Mouse (Mus musculus) NIH3T3 (cell line): ENCODE measurements around the gene Rad9b.
"Not testable (repeated sequence)": the region's sequence is repeated elsewhere in the genome, so short reads cannot be mapped to it uniquely, and the experiment has no call there.

Experiments used
- DNase-seq: peaks from one replicate; pipeline ENCODE4 v3.0.0-alpha.2; 2012; ENCODE audit warnings: low read depth

Gene Rad9b

DNA sequence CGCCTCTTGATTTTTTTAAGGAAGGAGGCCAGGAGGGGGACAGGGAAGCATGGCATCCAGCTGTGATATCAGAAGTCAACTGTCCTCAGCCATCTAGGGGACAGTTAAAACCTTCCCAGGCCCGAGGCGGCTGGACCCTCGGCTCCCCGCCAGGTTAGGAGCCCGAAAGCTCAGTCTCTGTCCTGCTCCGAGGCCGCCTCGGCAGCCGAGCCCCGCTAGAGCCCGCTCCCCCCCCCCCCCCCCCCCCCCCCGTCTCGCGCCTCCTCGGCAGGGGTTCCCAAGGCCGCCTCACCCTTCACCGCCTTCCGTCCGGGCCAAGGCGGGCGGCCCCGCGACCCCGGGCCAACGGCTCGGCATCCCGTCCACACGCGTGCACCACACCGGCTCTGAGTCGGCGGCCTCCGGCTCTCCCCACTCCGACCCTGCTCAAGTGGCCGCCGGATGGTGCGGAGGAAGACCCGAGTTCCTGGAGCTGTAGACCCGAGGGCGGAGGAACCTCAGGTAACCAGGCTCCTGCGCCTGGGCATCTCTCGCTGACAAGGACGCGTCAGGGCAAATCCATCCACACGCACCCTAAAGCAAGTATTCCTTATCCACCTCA is 17.7 kb upstream of the Rad9b start, which contains the start of gene Gpn3:
TSS of gene Gpn3 (plus strand) at position 286 of the 601 bp plus-strand sequence.
- no peak for DNase-seq

DNA sequence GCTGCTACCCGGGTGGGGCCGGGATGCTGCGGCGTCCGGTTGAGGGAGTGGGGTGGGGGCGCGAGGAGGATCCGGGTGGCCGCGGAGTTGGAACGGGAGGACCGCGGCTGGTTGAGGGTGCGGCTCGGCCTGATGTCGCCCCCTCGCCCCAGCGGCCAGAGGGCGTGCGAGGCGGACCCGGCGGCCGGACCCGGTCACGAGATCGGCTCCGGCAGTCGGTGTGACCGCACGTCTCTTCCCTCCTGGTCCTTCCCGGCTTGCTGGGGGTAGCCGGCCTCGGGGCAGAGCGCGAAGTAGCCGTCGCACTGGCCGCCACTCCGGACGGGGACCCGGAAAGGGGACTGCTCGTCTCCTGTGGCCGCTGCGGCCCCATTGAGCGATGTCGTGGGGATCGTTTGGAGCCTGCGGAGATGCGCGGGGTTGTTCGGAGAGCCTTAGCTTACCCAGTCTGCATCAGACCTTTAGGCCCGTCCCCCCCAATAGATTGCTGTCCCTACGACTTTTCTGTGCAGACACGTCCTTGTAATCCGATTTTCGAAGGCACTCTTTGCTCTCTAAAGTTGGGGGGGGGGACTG is 547 bp upstream of the Rad9b start:
- no peak for DNase-seq

DNA sequence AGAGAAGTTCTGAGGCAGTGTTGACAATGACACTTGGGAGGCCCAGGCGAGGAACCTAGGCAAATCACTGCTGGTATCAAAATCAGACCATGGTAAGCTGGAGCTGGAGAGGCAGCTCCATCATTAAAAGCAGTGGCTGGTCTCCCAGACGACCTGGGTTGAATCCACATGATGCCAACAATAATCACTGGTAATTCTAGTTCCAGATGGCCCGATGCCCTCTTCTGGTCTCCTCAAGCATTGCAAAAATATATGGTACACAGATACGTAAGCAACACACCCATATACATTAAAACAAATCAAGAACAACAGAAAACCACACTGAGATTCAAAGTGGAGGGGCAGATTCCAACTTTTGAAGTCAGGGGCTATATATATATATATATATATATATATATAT is 8.3 kb downstream of the Rad9b start:
- peak; percentile 40 for DNase-seq

DNA sequence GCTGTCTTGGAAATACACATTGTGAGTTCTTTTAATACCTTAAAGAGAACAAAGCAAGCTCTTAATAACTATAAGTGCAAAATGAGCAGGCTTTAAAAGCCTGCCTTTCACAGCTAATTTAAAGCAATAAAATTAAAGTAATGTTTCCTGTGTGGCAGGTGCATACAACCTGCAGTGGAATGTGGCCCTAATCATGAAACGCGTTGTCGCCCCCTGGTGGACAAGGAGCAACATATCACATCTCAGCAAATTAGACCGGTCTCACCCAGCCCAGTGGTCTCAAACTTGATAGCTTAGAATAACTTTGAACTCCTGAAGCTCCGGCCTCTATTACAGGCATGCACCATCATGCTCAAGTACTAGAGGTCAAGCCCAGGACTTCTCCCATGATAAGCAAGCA is 9.8 kb downstream of the Rad9b start:
- peak; percentile 86 for DNase-seq

DNA sequence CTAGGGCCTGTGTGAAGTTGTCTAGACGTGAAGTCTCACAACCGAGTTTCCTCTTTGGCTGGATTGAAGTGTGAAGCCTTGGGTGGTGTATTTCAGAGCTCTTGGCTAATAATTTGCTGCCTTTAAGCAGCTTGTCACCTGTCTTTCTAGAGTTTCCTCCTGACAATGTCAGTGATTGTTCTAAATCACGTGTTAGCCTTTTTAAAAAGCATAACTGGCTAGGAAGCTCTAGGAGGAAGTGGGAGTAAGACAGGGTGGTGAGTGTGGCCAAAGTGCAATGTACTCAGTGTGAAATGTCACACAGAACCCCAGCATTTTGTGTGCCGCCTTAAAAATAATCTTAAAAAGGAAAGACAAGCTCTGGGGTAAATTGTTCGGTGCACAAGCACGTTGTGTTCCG is 10.3 kb downstream of the Rad9b start:
- no peak for DNase-seq

DNA sequence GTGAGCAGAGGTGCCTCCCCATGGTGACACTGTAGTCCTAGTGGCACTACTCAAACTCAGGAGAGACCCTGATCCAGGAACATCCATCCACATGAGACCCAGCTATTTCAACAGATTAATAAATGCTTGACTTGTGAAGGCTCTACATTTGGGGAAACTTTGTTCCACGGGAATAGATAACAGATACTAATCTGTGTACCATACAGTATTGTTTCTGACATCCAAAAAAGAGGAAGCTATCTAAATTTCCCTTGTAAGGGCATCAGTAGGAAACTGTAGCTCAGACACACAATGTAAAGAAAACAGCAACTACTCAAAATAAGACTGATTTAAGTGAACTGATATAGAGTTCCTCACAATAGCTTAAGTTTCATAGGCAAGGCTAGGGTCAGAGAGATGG is 11.2 kb downstream of the Rad9b start:
- DNase-seq: no peak

DNA sequence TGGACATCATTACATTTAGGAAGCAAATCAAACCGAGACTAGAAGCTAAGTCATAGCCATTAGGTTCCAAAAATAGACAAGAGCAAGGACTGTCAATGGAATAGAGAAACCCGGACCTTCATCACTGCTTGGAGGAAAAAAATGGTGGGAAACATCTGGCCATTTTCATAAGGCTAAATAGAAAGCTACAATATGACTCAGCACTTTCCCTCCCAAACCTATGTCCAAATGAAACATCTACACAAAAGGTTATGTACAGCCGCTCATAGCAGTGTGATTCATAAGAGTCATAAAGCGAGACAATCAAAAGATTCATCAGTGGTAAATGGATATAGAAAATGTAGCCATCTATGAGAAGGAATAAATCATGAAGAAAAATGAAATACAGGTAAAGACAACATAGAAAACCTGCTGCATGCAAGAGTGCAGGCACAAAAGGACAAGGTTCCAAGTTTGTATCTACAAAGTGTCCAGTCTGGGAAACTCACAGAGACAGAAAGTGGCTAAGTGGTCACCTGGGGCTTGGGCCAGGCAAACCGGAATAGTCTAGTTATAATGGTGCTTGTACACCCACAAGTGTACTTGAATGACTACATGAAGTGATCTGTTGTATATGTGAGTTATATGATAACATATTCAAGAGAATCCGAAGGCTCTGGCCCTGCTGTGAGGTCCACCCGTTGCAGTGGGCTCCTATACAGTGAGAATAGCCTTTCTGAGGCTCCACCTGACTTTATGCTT is 17.3 kb downstream of the Rad9b start:
- DNase-seq: peak; percentile 56

DNA sequence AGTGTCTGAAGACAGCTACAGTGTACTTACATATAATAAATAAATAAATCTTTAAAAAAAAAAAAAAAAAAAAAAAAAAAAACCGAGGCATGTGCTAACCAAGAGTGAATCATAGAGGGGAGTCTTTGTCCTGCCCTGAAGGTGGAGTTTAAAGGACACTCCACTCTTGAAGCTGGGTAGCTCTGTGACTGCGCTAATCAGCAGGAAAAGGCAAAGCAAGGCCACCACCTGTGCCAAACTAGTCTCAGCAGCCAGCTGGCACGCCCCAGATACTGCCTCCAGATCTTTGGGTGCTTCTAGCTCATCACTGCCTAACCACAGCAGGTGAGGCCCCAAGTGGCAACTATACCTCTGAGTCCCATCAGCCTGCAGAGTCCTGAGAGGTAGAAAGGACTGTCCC is 19.4 kb downstream of the Rad9b start:
- no peak for DNase-seq

DNA sequence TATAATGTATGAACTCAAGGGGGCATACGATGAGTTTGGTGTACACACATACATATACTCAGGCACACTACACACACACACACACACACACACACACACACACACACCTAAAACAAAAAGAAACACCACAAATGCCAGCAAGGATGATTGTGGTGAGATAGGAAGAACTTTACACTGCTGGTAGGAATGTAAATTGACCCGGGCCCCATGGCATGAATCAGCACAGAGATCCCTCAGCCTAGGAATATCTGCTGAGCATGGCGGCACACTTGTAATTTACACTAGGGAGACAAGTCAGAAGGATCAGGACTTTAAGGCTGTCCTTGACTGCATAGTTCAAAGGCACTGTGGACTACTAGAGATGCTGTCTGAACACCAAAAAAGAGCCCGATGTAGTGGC is 23.8 kb downstream of the Rad9b start:
- DNase-seq: peak; percentile 45

DNA sequence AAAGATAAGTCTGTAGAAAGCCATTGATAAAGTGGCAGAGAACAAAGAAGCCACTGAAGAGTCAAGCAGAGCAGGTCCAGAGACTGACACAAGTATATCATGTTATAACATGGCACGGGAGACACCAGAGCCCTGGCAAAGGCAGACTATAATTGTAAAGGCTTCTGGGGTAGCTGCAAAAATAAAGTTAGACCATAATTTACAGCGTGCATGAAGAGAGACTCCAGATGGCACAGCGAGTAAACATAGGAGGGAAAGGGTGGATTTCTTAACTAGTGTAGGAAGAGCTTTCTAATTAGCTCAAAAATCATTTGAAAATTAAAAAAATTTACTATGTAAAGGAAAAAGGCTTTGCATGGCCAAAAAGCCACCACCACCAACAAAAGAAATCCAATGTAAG is 26.8 kb downstream of the Rad9b start:
- DNase-seq: no peak

DNA sequence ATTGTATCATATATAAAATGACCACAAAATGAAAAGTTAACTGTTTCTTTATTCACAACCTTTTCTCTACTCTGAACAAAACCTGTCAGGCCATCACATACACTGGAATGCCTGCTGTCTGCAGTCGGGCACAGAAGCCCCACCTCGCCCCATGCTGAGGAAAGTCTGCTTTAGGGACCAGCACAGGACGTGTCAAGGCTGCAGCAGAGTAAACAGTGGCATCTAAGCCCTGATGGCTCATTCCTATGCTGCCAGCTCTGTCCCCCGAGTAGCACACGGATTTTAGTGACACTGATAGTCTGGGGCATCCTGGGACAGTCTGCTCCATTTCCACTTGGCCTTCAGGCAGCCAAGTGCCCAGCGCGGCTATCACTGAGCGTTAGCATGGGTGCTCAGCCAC is 28.6 kb downstream of the Rad9b start:
- no peak for DNase-seq

DNA sequence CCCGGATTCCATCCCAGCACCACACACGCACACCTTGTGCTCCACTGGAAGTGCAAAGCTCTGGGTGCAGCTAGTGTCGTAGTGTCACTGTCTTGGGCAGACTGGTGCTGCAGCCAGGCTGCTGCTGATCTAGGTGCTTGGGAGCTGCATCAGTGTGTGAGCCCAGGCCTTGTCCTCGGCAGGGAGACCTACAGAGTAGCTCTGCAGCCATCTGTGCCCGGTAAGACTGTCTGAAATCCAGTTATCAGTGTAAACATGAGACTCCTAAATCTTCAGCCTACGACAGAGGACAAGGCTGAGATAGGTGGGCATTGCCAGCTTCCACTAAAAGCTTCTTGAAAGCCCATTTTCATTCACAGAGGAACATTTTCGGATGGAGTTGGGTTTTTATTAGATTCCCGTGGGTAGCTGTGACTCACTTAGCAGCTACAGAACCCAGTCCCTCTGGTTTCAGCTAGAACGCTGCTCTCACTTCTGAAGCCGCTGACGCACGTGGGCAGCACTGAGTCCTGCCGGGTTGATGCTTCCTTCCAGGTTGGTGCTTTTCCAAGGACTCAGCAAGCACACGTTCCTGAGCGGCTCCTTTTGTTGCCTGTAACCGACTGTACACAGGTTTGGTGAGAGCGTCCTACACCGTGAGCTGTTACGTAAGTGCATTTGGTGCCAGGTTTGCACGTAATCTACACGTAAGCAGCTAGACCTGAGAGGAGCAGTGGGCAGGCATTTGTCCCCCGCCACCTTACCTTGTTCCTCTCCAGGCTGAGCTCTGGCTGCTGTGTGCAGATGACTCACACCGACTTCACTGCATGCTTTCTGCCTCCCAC is 29.2 kb downstream of the Rad9b start:
- DNase-seq: peak; percentile 90

DNA sequence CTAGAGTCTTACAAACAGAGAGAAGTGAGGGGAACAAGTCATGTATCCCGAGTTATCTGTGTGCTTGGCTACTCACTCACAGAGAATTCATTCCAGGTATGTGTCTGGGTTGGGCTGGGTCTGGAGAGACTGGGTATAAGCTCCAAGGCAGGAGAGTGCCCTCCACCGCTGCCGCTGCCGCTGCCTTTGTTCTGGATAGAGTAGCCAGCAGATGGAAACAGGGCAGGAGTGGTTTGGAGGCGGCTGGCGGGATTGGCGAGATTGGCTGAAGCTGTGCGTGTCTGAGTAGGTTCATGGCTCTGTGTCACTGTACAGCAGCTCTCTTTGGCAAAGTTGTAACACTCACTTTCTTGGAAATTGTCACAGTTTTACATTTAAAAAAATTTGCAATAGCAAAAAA is 30.5 kb downstream of the Rad9b start:
- DNase-seq: no peak

DNA sequence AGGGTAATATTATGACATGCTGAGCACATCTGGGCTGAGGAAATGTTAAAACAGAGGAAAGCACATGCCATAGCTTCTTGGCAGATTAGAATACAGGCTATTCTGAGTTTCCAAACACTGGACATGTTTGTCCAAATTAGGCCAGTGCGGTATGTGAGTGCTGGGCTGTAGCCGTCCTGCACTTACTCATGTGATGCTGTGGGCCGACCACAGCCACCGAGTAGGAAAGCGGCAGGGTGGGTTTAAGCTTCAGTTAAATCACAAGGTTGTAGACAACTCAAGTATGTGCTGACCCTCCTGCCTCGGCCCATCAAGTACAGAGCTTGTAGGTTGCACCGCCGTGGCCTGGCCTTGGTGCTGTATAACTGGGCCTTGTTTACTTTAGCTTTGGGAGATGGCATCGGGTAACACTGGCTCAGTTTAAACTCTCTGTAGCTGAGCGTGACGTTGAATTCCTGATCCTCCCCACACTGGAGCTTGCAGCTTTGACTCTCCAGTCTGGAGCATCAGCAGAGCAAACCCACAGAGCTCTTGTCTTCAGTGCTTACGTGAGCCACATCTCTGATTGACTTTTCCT is 33.7 kb downstream of the Rad9b start:
- DNase-seq: peak; percentile 61

DNA sequence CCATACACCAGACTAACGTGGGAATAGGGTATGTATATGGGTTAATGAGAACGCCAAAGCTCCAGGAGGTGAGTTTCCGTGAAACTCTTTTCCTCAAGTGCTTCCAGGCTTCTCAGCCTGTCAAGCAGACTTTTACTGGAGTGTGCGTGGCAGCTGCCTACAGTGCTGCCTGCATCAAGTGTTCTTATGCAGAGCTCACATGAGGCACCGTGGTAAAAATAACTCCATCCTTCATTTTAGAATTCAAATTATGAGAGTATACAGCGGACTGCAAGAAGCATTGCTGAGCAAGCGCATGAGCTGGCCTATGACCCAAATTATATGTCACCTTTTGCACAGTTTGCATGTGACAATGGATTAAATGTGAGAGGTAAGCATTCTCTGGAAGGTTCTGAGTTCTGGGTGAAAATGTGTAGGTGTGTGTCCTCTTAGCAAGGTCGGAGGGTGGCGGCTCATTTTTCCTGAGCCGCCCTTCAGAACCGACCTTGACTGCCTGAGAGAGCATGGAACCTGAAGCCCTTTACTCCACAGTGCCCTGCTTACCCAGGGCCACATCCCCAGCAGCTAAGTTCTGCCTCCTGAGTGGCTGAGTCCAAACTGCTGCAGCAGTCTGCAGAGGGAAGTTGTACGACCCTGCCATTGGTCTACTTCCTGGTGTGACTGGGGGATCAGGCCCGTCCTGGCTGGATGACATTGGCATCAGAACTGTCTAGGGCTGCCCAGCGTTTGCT is 34.4 kb downstream of the Rad9b start:
- DNase-seq: no peak

DNA sequence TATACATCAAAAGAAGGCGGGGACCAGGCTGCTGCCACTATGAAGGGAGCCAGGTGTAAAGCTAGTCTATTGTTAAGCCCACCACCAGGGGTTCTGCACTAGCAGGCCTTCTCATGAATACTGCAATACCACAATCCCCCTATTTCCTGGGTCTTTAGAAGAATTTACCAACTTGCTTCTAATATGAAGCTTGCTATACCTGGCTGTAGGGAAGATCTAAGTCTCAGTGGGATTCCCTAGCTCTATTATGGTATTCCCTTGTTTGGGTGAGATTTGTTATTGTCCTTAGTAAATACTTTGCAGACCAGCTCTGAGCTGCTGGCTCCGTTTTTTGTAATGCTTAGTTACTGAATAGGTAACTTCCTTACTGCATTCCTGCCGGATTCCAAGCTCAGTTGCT is 35.1 kb downstream of the Rad9b start:
- not testable (repeated sequence) for DNase-seq

DNA sequence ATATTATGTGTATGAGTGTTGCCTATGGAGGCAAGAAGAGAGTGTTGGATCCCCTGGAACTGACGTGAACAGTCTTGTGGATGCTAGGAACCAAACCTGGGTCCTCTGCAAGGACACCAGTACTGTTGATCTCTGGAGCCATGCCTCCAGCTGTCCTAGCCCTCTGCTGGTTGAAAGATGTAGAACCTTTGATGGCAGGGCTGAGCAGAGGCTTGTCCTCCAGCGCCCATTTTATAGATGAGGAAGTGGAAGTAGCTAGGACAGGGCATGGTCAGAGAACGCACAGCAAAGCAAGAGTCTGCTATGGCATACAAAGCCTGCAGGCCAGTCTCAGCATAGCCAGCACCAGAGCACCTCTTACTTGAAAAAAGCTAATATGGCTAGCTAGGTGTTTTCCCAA is 35.9 kb downstream of the Rad9b start:
- DNase-seq: peak; percentile 56

DNA sequence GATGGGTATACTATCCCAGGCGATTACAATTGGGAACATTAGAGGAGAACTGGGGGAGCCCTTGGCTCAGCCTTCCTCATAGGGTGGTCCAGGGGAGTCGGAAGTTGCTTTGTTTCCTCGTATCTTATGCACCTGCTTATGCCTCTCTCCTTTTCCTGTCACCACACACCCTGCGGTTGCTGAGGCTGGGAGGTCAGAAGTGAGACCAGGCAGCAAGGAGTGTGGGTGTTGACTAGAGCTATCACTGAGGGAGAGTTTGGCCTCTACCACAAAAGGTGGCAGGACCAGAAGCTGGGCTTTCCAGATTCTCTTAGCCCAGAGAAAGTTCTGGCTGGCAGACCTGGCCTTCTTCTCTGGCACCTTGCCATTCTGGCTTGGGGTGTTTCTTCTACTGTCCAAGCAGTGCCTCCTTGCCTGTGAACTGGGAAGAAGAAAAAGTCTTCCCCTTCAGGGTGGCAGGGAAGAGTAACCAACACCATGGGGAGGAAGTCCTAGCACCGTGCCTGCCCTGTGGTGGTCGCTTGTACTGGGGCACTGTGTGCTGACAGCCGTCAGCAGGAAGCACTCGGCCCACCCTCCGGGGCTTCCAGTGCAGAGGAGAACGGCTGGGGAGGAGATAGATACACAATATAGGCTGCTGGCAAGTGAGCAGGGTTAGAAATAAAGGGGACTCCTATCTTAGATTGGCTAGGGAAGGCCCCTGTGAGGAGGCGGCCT is 36.5 kb downstream of the Rad9b start:
- DNase-seq: peak; percentile 39

DNA sequence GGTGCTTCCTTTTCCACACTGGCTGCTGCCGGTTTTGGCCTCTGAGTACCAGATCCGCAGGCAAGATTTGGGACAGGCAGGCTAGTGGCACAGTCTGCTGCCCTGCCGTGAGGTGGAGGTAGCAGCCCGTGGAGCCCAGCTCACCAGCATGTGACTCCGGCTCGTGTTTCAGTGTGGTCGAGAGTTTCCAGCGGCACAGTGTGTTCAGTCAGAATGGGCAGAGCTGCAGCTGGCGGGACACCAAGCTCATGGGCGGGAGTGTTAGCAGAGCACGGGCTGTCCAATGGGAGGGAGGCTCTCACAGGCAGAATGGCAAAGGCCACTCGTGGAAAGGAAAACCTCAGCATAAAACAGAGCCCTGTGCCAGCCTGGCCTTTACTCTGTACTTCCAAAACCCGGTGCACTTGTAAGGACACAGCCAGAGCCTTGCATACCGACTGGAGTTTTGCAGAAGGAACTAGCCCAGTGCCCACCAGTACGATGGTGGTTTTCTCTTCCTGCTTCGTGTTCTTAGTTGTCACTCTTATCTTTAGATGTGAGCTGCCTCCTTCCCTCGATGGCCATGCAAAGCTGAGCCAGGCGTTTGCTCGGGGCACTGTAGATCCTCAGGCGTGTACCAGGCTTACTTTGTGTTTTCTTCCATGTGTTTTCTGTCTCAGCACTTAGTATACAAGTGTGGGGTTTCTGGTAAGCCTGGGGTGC is 38.9 kb downstream of the Rad9b start:
- DNase-seq: peak; percentile 63

DNA sequence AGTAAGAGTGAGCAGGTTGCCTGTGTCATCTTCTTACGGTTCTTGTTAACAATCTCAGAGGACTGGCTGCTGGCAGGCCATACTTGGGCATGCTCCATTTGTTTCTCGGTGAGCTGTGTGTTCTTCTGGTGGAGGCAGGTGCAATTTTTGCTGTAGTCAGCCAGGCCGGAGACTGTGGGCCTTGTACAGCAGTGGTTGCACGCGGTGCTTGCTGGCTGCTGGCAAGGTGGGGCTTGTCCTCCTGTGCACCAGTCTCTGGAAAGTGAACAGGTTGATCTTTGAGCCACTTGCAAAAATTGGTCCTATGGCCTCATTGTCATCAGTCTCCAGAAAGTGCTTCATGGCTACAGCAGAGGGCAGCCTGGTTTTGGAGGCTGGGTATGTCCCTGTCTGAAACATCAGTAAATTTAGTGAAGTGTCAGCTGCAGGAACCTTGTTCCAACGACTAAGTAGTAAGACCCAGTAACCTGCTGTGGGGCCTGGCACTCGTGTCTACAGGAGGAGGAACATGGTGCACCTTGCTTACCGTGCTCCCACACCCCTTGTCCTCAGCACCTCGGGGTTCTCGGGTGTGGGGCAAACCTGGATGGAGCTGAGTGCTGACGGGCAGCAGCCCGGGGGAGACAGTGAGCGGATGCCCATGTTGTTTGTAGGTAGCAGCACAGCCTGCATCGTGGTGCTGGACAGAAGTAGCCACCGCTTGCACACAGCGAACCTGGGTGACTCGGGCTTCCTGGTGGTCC is 40.9 kb downstream of the Rad9b start:
- no peak for DNase-seq
